Mouse (Mus musculus) stomach, embryonic 14.5 days (tissue): ENCODE measurements around the gene Mat2a. TPM values are rescaled to one million over a fixed set of nuclear protein-coding genes. Genes with fewer than 3 reads are reported as not detected.

Experiments used
- ATAC-seq: fragments of 200-750 bp; cut with Nextera tagmentation; 2 replicates; pipeline ENCODE4 v1.8.0; 2017; ENCODE audit warnings: low read depth, moderate TSS enrichment; ENCODE audit not compliant: insufficient number of reproducible peaks, insufficient read depth, low FRiP score
- H3K27ac ChIP-seq: fragments of 300-500 bp; sonication (generic); 2 replicates; pipeline ENCODE4 v1.5.1; 2014; ENCODE audit warnings: mild to moderate bottlenecking, low read length, moderate library complexity, mixed read lengths
- H3K27me3 ChIP-seq: fragments of 300-500 bp; sonication (generic); 2 replicates; pipeline ENCODE4 v1.6.1; 2014; ENCODE audit warnings: low read length, control low read depth, mixed read lengths; ENCODE audit not compliant: control insufficient read depth, insufficient read depth
- H3K36me3 ChIP-seq: fragments of 300-500 bp; sonication (generic); 2 replicates; pipeline ENCODE4 v1.6.1; 2014; ENCODE audit warnings: mild to moderate bottlenecking, control low read depth, low read length, moderate library complexity, mixed read lengths; ENCODE audit not compliant: control insufficient read depth, insufficient read depth
- H3K4me1 ChIP-seq: fragments of 300-500 bp; sonication (generic); 2 replicates; pipeline ENCODE4 v1.6.1; 2014; ENCODE audit warnings: low read length, control low read depth, mixed read lengths; ENCODE audit not compliant: control insufficient read depth, insufficient read depth
- H3K4me2 ChIP-seq: fragments of 300-500 bp; sonication (generic); replicated peaks from 2 replicates; pipeline ENCODE4 v1.6.1; 2014; ENCODE audit warnings: low read depth, low read length, control low read depth
- H3K4me3 ChIP-seq: fragments of 300-500 bp; sonication (generic); 2 replicates; pipeline ENCODE4 v1.5.1; 2014; ENCODE audit warnings: low read depth, low read length, control low read depth
- H3K9ac ChIP-seq: fragments of 300-500 bp; sonication (generic); replicated peaks from 2 replicates; pipeline ENCODE4 v1.6.1; 2014; ENCODE audit warnings: low read depth, mild to moderate bottlenecking, control low read depth, low read length, moderate library complexity, mixed read lengths
- H3K9me3 ChIP-seq: fragments of 300-500 bp; sonication (generic); 2 replicates; pipeline ENCODE4 v1.6.1; 2016; ENCODE audit warnings: low read depth, low read length, control low read depth; ENCODE audit not compliant: control insufficient read depth
- WGBS: fragments of 180-500 bp; shearing (Covaris S2); extraction: QIAGEN DNeasy Blood & Tissue Kit; methylation state at CpG from one replicate; pipeline ENCODE4 v1.1.7; 2014; 5-methylcytosine and 5-hydroxymethylcytosine counted together
- polyA plus RNA-seq: library from polyadenylated mRNA; unstranded; fragments of >200 nt; fragmentation: Nextera tagmentation; extraction: Ambion mirVana; gene quantifications from 2 replicates; pipeline ENCODE4 v1.2.1, GENCODE M21; 2014

The Mat2a gene
- polyA plus RNA-seq, 1 experiment from 2014 or later, result 333 TPM

DNA sequence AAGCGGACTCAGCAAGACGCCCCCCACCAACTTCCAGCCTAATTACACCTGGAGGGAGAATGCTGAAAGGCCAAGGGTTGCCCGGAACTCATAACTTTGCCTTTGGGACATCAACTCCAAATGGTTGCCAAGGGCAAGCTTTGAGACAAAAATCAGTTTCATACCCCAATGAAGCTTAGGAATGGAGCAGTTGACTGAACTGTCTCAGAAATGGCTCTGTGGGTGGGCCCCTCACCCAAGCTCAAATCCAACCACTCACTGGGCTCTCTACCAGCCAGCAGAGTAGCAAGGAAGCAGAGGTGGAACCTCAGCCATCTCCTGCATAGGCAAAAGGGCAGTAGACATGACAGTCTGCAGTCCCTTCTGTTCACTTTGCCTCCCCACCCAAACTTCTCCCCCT, 51.5 kb downstream of the Mat2a start:
- Histone ChIP-seq H3K9ac (no peak overlapping the region), H3K4me2 (no peak overlapping the region), H3K27ac (no peak overlapping the region), H3K9me3 (no peaks in the 10 kb centered on the region), H3K36me3 (peaks cover 12% of the 10 kb centered on the region; the same call in 1 of the 2 replicates), H3K4me1 (peaks cover 15% of the 10 kb centered on the region; the same call in 1 of the 2 replicates), H3K4me3 (no peak overlapping the region), H3K27me3 (no peaks in the 10 kb centered on the region)
- no peak for ATAC-seq
- WGBS, result 85% methylated on average over 3 of the region's 3 CpGs

DNA sequence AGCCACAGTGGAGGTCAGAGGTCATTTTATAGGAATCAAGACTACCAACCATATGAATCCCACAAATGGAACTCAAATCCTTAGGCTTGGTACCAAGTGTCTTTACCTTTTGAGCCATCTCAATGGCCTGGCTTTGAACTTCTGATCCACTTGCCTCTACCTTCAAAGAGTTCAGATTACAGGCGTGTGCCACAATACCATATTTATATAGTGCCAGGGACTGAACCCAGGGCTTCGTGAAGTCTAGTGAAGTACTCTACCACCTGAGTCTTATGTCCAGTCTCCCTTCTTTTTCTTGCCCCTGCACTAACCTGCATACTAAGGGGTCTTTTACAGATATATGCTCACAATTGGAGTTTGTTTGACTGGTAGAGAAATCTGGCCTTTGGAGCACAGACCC, 52.8 kb downstream of the Mat2a start:
- Histone ChIP-seq H3K27ac (no peak overlapping the region), H3K27me3 (no peaks in the 10 kb centered on the region), H3K9me3 (no peaks in the 10 kb centered on the region), H3K9ac (no peak overlapping the region), H3K36me3 (peaks cover 12% of the 10 kb centered on the region; the same call in 1 of the 2 replicates), H3K4me1 (peaks cover 15% of the 10 kb centered on the region; the same call in 1 of the 2 replicates), H3K4me2 (no peak overlapping the region), H3K4me3 (no peak overlapping the region)
- no peak for ATAC-seq
- WGBS, result 86% methylated on average over 2 of the region's 2 CpGs

DNA sequence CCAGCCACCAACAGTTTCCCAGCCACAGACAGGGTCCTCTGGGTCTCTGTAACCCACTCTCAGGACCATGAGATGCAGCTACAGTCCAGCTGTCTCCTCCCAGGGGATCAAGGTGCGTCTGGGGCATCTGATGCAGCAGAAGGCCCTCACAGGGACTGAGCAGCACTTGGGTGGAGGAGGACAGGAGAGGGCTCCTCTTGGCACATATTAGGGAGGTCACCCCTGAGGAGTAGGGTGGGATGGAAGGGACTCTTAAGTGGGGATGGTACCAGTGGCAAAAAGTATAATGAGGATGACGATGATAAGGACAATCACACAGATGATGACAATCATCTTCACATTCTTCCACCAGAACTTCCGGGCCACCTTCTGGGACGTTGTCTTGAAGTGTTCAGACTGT, 54.1 kb downstream of the Mat2a start:
- Histone ChIP-seq H3K4me3 (no peak overlapping the region), H3K9ac (no peak overlapping the region), H3K9me3 (no peaks in the 10 kb centered on the region), H3K36me3 (peaks cover 12% of the 10 kb centered on the region; the same call in 1 of the 2 replicates), H3K4me1 (peaks cover 12% of the 10 kb centered on the region; the same call in 1 of the 2 replicates), H3K27me3 (no peaks in the 10 kb centered on the region), H3K27ac (no peak overlapping the region), H3K4me2 (no peak overlapping the region)
- WGBS, result 83% methylated on average over 4 of the region's 4 CpGs
- no peak for ATAC-seq

- H3K36me3 ChIP-seq, result peaks cover 12% of the 10 kb centered on the region; the same call in 1 of the 2 replicates
- peaks cover 8% of the 10 kb centered on the region; the same call in 1 of the 2 replicates for H3K4me1 ChIP-seq
- H3K9me3 ChIP-seq, result no peaks in the 10 kb centered on the region
- no peak overlapping the region for H3K27ac ChIP-seq
- H3K4me2 ChIP-seq, result no peak overlapping the region
- no peak overlapping the region for H3K9ac ChIP-seq
- no peaks in the 10 kb centered on the region for H3K27me3 ChIP-seq
- WGBS, result 91% methylated on average over 7 of the region's 7 CpGs
- peak; percentile 33; the same call in 1 of the 2 replicates for ATAC-seq
- H3K4me3 ChIP-seq, result no peak overlapping the region
Observed at GRCm38 (mm10) chr6:72383952-72384351, 55.4 kb downstream of the Mat2a start.

DNA sequence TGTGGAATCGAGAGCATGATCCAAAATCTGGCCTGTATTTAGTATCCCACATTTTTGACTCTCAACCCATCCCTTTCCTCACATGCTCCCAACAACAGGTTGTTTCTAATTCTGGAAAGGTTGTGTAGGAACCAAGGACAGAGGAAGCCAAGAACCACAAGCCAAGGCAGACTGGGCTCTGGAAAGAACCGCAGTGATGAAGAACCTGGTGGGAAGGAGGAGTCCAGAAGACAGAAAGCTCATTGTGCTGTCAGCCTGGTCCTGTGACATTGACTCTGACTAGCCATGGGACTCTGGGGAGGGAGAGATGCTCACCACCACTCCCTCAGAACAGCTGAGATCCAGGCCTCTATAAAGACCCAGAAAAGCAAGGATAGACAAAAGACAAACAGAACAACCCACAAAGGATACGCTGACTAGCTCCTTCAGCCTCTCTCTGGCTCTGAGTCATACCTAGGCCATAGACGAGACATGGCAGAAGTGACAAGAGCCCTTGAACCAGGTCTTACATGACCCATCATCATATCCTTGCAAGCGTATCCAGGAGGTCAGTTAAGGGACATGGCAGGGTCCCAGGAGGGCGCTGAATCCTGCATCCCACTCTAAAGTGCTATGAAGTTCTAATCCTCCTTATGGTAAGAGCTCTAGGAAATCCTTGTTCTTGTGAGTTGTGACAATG, 56.1 kb downstream of the Mat2a start:
- Histone ChIP-seq H3K4me3 (no peak overlapping the region), H3K4me1 (peaks cover 1% of the 10 kb centered on the region; the same call in 1 of the 2 replicates), H3K4me2 (no peak overlapping the region), H3K27ac (no peak overlapping the region), H3K9ac (no peak overlapping the region), H3K27me3 (no peaks in the 10 kb centered on the region), H3K9me3 (no peaks in the 10 kb centered on the region), H3K36me3 (peaks cover 12% of the 10 kb centered on the region; the same call in 1 of the 2 replicates)
- 81% methylated on average over 6 of the region's 6 CpGs for WGBS
- ATAC-seq, result no peak

Other genes with a start within 250 kb of the Mat2a start
- 7.9 and 9.9 TPM in 2 replicates for gene Atoh8, start 204.0 kb downstream of the Mat2a start, polyA plus RNA-seq
- not detected in 2 replicates for gene Sftpb, start 134.9 kb downstream of the Mat2a start, polyA plus RNA-seq
- gene Usp39, start 94.4 kb downstream of the Mat2a start, polyA plus RNA-seq, result 52.3 and 52.5 TPM in 2 replicates
- 33.9 and 34.3 TPM in 2 replicates for gene 0610030E20Rik, start 92.2 kb downstream of the Mat2a start, polyA plus RNA-seq
- 13.8 and 15.3 TPM in 2 replicates for gene Tmem150a, start 84.1 kb downstream of the Mat2a start, polyA plus RNA-seq
- 106 and 109 TPM in 2 replicates for gene Rnf181, start 72.6 kb downstream of the Mat2a start, polyA plus RNA-seq
- 22.6 and 26.3 TPM in 2 replicates for gene Vamp5, start 59.1 kb downstream of the Mat2a start, polyA plus RNA-seq
- 194 and 206 TPM in 2 replicates for gene Vamp8, start 48.9 kb downstream of the Mat2a start, polyA plus RNA-seq
- gene Ggcx, start 25.2 kb downstream of the Mat2a start, polyA plus RNA-seq, result 23.2 TPM in 2 replicates
- gene Sh2d6, start 82.1 kb upstream of the Mat2a start, polyA plus RNA-seq, result 0.32 TPM in 1 of 2 replicates, not detected in the other
- gene Capg, start 104.8 kb upstream of the Mat2a start, polyA plus RNA-seq, result 82.6 and 85.0 TPM in 2 replicates
- gene Elmod3, start 158.9 kb upstream of the Mat2a start, polyA plus RNA-seq, result 19.0 and 19.1 TPM in 2 replicates
- 17.0 and 21.9 TPM in 2 replicates for gene Retsat, start 158.9 kb upstream of the Mat2a start, polyA plus RNA-seq
- 38.9 and 39.3 TPM in 2 replicates for gene Tgoln1, start 177.4 kb upstream of the Mat2a start, polyA plus RNA-seq